Mouse (Mus musculus) heart, adult 2 months (tissue): ENCODE data around the gene Prss43.

Source experiments
- CTCF ChIP-seq: fragments of 200-600 bp; IDR thresholded peaks from 2 replicates; pipeline ENCODE4 v1.8.1; 2022; ENCODE audit warnings: antibody characterized with exemption, mild to moderate bottlenecking, moderate library complexity
- EP300 ChIP-seq: fragments of 200-500 bp; IDR thresholded peaks from 2 replicates; pipeline ENCODE4 v1.6.1; 2011; ENCODE audit warnings: low read depth, low read length, control low read depth; ENCODE audit not compliant: insufficient read depth
- POLR2A ChIP-seq: fragments of 200-500 bp; IDR thresholded peaks from 2 replicates; pipeline ENCODE4 v1.6.1; 2011; ENCODE audit warnings: mild to moderate bottlenecking, low read depth, low read length, control low read depth; ENCODE audit not compliant: insufficient read depth

GRCm38 (mm10) chr9:110788169-110788568 is 38.3 kb upstream of the Prss43 start:
- TF ChIP-seq CTCF, result peak; percentile 22; the same call in 1 of the 2 replicates
- TF ChIP-seq POLR2A, result no peak
- no peak for TF ChIP-seq EP300
